In the genomic region with DNA sequence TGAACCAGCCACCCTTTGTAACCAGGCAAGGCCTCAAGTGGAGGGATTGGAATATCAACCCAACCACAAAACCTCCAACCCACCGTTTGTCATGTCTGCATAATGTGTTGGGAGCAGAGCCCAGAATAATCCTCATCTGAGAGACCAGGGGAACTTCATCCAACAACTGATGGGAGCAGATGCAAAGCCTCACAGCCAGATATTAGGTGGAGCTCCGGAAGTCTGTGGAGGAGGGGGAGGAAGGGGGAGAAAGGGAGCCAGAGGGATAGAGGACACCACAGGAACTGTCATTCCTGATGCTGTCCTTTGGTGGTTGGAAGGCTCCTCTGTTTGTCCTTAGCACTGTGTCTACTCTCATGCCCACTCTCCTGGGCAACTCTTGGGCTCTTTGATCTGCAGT, we compare ENCODE assay signal across 12 mouse cellular contexts. TPM values are rescaled to one million over a fixed set of nuclear protein-coding genes. Genes with fewer than 3 reads are reported as not detected.
DNase-seq lines count a peak whose midpoint lies in the region; ATAC-seq and TF ChIP-seq lines count a peak whose summit lies in the region.
"Had no signal": no experiment of that assay in that cellular context is flagged by ENCODE, and none has a peak within 500 bp of the region (broad histone marks: within the 10 kb centered on the region; RNA-seq: fewer than 3 reads in every experiment).

No protein-coding gene starts in this region.

- no peak for TF ChIP-seq CTCF in heart, postnatal 0 days (IDR thresholded peaks at IDR 0.05; ENCODE audit: low read depth)

- H3K4me3 ChIP-seq in heart, embryonic 11.5 days (ENCODE audit: low read depth, low read length) = no peak overlapping the region
- H3K4me3 ChIP-seq in liver, embryonic 15.5 days (replicated peaks) = no peak overlapping the region
- H3K4me3 ChIP-seq in heart, postnatal 0 days (ENCODE audit: low read depth, low read length) = no peak overlapping the region
- H3K4me3 ChIP-seq: forebrain, embryonic 13.5 days had no signal

- no peaks in the 10 kb centered on the region for H3K4me1 ChIP-seq in heart, embryonic 11.5 days (ENCODE audit: control insufficient read depth, insufficient read depth, low read length)
- H3K4me1 ChIP-seq in liver, embryonic 15.5 days (replicated peaks) = no peaks in the 10 kb centered on the region
- peaks cover 7% of the 10 kb centered on the region; the same call in 1 of the 2 replicates for H3K4me1 ChIP-seq in heart, postnatal 0 days (ENCODE audit: control insufficient read depth, insufficient read depth)

- H3K9ac ChIP-seq in heart, embryonic 11.5 days (ENCODE audit: low read depth, low read length) = no peak overlapping the region
- H3K9ac ChIP-seq in liver, embryonic 15.5 days = 0 out of 2 replicates have a peak overlapping the region, but pooled peaks have one; percentile 11
- H3K9ac ChIP-seq in heart, postnatal 0 days (replicated peaks; ENCODE audit: low read depth, low read length) = no peak overlapping the region
- H3K9ac ChIP-seq: forebrain, embryonic 13.5 days had no signal

- WGBS in heart, embryonic 11.5 days (ENCODE audit: insufficient replicate concordance) = 40% methylated on average over 2 of the region's 2 CpGs
- 24% methylated on average over 2 of the region's 2 CpGs for WGBS in liver, embryonic 15.5 days (ENCODE audit: insufficient replicate concordance)
- WGBS in heart, postnatal 0 days = 24% methylated on average over 2 of the region's 2 CpGs

- no peak overlapping the region for H3K27ac ChIP-seq in heart, embryonic 11.5 days (ENCODE audit: low read depth, low read length)
- no peak overlapping the region for H3K27ac ChIP-seq in liver, embryonic 15.5 days (replicated peaks)
- no peak overlapping the region for H3K27ac ChIP-seq in heart, postnatal 0 days (ENCODE audit: low read depth)
- H3K27ac ChIP-seq: forebrain, embryonic 13.5 days had no signal

- no peak for TF ChIP-seq EP300 in heart, postnatal 0 days (IDR thresholded peaks at IDR 0.05; ENCODE audit: low read depth)

- H3K9me3 ChIP-seq in heart, embryonic 11.5 days (replicated peaks; ENCODE audit: control insufficient read depth, low read length) = no peaks in the 10 kb centered on the region
- no peaks in the 10 kb centered on the region for H3K9me3 ChIP-seq in liver, embryonic 15.5 days (replicated peaks)
- H3K9me3 ChIP-seq in heart, postnatal 0 days (replicated peaks; ENCODE audit: control insufficient read depth, low read length) = no peaks in the 10 kb centered on the region
- H3K9me3 ChIP-seq: forebrain, embryonic 13.5 days had no signal

- no peak overlapping the region for H3K4me2 ChIP-seq in heart, embryonic 11.5 days
- H3K4me2 ChIP-seq in liver, embryonic 15.5 days = no peak overlapping the region
- H3K4me2 ChIP-seq in heart, postnatal 0 days (ENCODE audit: low read depth, low read length) = no peak overlapping the region
- H3K4me2 ChIP-seq: forebrain, embryonic 13.5 days had no signal

- H3K27me3 ChIP-seq in heart, embryonic 11.5 days (ENCODE audit: control insufficient read depth, insufficient read depth, low read length) = no peaks in the 10 kb centered on the region
- peaks cover 4% of the 10 kb centered on the region; the same call in 1 of the 2 replicates for H3K27me3 ChIP-seq in liver, embryonic 15.5 days
- H3K27me3 ChIP-seq in heart, postnatal 0 days (ENCODE audit: control insufficient read depth, insufficient read depth, low read length) = no peaks in the 10 kb centered on the region
- H3K27me3 ChIP-seq: forebrain, embryonic 13.5 days had no signal

- H3K36me3 ChIP-seq in heart, embryonic 11.5 days (ENCODE audit: control insufficient read depth, insufficient read depth, low read length) = no peaks in the 10 kb centered on the region
- H3K36me3 ChIP-seq in liver, embryonic 15.5 days (replicated peaks) = no peaks in the 10 kb centered on the region
- no peaks in the 10 kb centered on the region for H3K36me3 ChIP-seq in heart, postnatal 0 days (replicated peaks; ENCODE audit: control insufficient read depth, insufficient read depth, low read length)

- ATAC-seq in heart, embryonic 11.5 days (replicated peaks; ENCODE audit: insufficient number of reproducible peaks, low FRiP score, low TSS enrichment) = no peak
- ATAC-seq in liver, embryonic 15.5 days (ENCODE audit: insufficient read depth) = no peak
- no peak for ATAC-seq in heart, postnatal 0 days (ENCODE audit: insufficient read depth, low read depth)
- ATAC-seq: forebrain, embryonic 13.5 days had no signal

- DNase-seq in heart, adult 9 months (ENCODE audit: low spot score in 2 of 2) = peak; percentile 15 to 30
- DNase-seq in liver = no peak
- peak; percentile 10 for DNase-seq in heart, postnatal 0 days (ENCODE audit: low spot score)
- peak; percentile 49 for DNase-seq in lung, postnatal 36 days
- DNase-seq in T-cell, adult 2 months (ENCODE audit: low spot score) = no peak
- DNase-seq in adrenal gland, postnatal 36 days = no peak
- DNase-seq: adrenal gland, postnatal 14 days; cerebellum, adult 18-20 months; thymus, postnatal 14 days had no signal

RNA-seq across cellular contexts. Expression of a gene that starts 28.9 kb away (rescaled TPM):
- 44.5 and 52.6 TPM in 2 replicates for polyA plus RNA-seq in heart, embryonic 11.5 days (2014; fragmentation: Nextera tagmentation; extraction: Ambion mirVana)
- 99.4 and 99.7 TPM in 2 replicates for polyA plus RNA-seq in liver, embryonic 15.5 days (2015; fragmentation: Nextera tagmentation; extraction: Ambion mirVana)
- total RNA-seq in heart, postnatal 0 days (2014; rRNA removed; ENCODE audit: low replicate concordance) = 24.2 and 38.3 TPM in 2 replicates
- polyA plus RNA-seq in heart, postnatal 0 days (2015; fragmentation: Nextera tagmentation; extraction: Ambion mirVana) = 5.7 and 8.0 TPM in 2 replicates
- 10 to 100 TPM in 1 of 2 experiments, 1 to 10 TPM in 1; 9.3 to 10.4 TPM for total RNA-seq in adrenal gland, postnatal 36 days (2021)

Comparison
In these comparisons a context has a peak if more than half of its experiments do, and no peak if none do; other contexts are left out.
1. DNase-seq: peak in heart, adult 9 months (2 of 2), heart, postnatal 0 days (single experiment) and lung, postnatal 36 days (single experiment); none in liver (single experiment), T-cell, adult 2 months (single experiment) and adrenal gland, postnatal 36 days (0 of 2).